Mouse (Mus musculus): Measurements from ENCODE around the gene Crygs.

DNA sequence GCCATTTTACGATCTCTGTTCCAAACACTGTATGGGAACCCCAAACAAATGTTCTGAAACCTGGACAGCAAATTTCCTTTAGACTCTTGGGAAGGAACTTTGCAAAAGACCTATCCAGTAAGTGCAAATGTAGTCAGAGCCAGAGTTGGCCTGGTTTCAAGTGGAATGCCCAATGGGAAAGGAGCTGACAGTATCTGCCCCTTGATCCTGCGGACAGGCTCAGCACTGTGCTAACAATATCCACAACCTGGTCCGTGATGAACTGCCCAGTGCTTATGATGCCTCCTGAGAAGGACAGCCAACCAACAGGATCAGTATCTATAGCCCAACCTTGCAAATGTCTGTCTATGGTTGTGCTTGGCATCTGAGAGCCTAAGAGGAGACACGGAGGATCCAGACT is 34.1 kb upstream of the Crygs start:
- TF ChIP-seq POLR2A (IDR thresholded peaks at IDR 0.05; ENCODE audit: low read depth, low read length) = no peak
- no peak for TF ChIP-seq CTCF (IDR thresholded peaks at IDR 0.05; ENCODE audit: extremely low read depth, insufficient read length, insufficient replicate concordance, low read depth, low read length)
